Mouse (Mus musculus) urinary bladder, postnatal 14 days (tissue): ENCODE results near the gene Vmn2r42.
"Not testable (repeated sequence)": the region's sequence is repeated elsewhere in the genome, so short reads cannot be mapped to it uniquely, and the experiment has no call there.

Experiments used
- DNase-seq: peaks from one replicate; pipeline ENCODE4 v3.0.0; 2021; ENCODE audit warnings: low spot score

Vmn2r42 gene

GRCm38 (mm10) chr7:8200220-8200619 is at the start of gene Vmn2r42:
Gene Vmn2r42, minus strand, starts transcription at chr7:8200320.
- not testable (repeated sequence) for DNase-seq

- DNase-seq: not testable (repeated sequence)
These were observed 38.6 kb downstream of the Vmn2r42 start, which contains the start of gene Vmn2r41 for GRCm38 (mm10) chr7:8161554-8161953. Gene Vmn2r41, minus strand, starts transcription at chr7:8161654.
